Mouse (Mus musculus): ENCODE measurements around the gene Hist1h1c. TPM values are rescaled to one million over a fixed set of nuclear protein-coding genes. Genes with fewer than 3 reads are reported as not detected.
A peak's percentile ranks its signal among the peaks of the same experiment; 100 is the strongest.

Hist1h1c gene
- polyA plus RNA-seq (2015; fragmentation: Nextera tagmentation; extraction: Ambion mirVana) = 60.3 and 72.2 TPM in 2 replicates

- peak within 1 kb of the TSS; percentile 100 for H3K27ac ChIP-seq
- peak within 1 kb of the TSS; percentile 65 for H3K4me3 ChIP-seq (replicated peaks)
- peak within 1 kb of the TSS; percentile 92 for H3K9ac ChIP-seq
- WGBS (ENCODE audit: insufficient replicate concordance) = under 1% methylated on average over 38 of the region's 38 CpGs
- no peaks in the 10 kb centered on the region for H3K36me3 ChIP-seq
- peak; percentile 95 for DNase-seq
- no peaks in the 10 kb centered on the region for H3K27me3 ChIP-seq
- ATAC-seq (ENCODE audit: low read depth) = peak; percentile 79
- peaks cover 35% of the 10 kb centered on the region for H3K4me1 ChIP-seq (replicated peaks)
- H3K4me2 ChIP-seq = peak within 1 kb of the TSS; percentile 82
- no peaks in the 10 kb centered on the region for H3K9me3 ChIP-seq (replicated peaks)
Observed at GRCm38 (mm10) chr13:23738677-23739068, at the start of gene Hist1h1c. TSS of gene Hist1h1c (plus strand) at chr13:23738808.

GRCm38 (mm10) chr13:23688956-23689355 lies 49.7 kb upstream of the Hist1h1c start:
- Histone ChIP-seq H3K4me3 (replicated peaks) (no peak overlapping the region), H3K9me3 (replicated peaks) (no peaks in the 10 kb centered on the region), H3K9ac (no peak overlapping the region; the same call in 1 of the 2 replicates), H3K4me1 (replicated peaks) (peaks cover 52% of the 10 kb centered on the region), H3K4me2 (no peak overlapping the region), H3K27ac (0 out of 2 replicates have a peak overlapping the region, but pooled peaks have one; percentile 13), H3K27me3 (no peaks in the 10 kb centered on the region), H3K36me3 (0 out of 2 replicates have a peak, but pooled peaks cover 3% of the 10 kb centered on the region)
- no peak for ATAC-seq (ENCODE audit: low read depth)
- no peak for DNase-seq
- 82% methylated on average over 2 of the region's 2 CpGs for WGBS (ENCODE audit: insufficient replicate concordance)

GRCm38 (mm10) chr13:23689459-23689858 lies 49.1 kb upstream of the Hist1h1c start:
- DNase-seq = no peak
- H3K27ac ChIP-seq = no peak overlapping the region
- H3K27me3 ChIP-seq = no peaks in the 10 kb centered on the region
- ATAC-seq (ENCODE audit: low read depth) = 0 out of 2 replicates have a peak, but pooled peaks have one; percentile 9
- 21% methylated on average over 2 of the region's 2 CpGs for WGBS (ENCODE audit: insufficient replicate concordance)
- peaks cover 52% of the 10 kb centered on the region for H3K4me1 ChIP-seq (replicated peaks)
- H3K4me2 ChIP-seq = 0 out of 2 replicates have a peak overlapping the region, but pooled peaks have one; percentile 2
- no peak overlapping the region for H3K4me3 ChIP-seq (replicated peaks)
- no peaks in the 10 kb centered on the region for H3K9me3 ChIP-seq (replicated peaks)
- H3K9ac ChIP-seq = peak overlapping the region; percentile 28; the same call in 1 of the 2 replicates
- 0 out of 2 replicates have a peak, but pooled peaks cover 3% of the 10 kb centered on the region for H3K36me3 ChIP-seq

GRCm38 (mm10) chr13:23693856-23694440 lies 44.7 kb upstream of the Hist1h1c start:
- WGBS (ENCODE audit: insufficient replicate concordance) = 75% methylated on average over 6 of the region's 6 CpGs
- Histone ChIP-seq H3K9me3 (replicated peaks) (no peaks in the 10 kb centered on the region), H3K4me2 (no peak overlapping the region), H3K27ac (no peak overlapping the region), H3K4me3 (replicated peaks) (no peak overlapping the region), H3K36me3 (0 out of 2 replicates have a peak, but pooled peaks cover 3% of the 10 kb centered on the region), H3K4me1 (replicated peaks) (peaks cover 57% of the 10 kb centered on the region), H3K27me3 (no peaks in the 10 kb centered on the region), H3K9ac (no peak overlapping the region)
- no peak for ATAC-seq (ENCODE audit: low read depth)
- DNase-seq = no peak

GRCm38 (mm10) chr13:23694956-23695355 lies 43.7 kb upstream of the Hist1h1c start:
- 0 out of 2 replicates have a peak, but pooled peaks cover 3% of the 10 kb centered on the region for H3K36me3 ChIP-seq
- no peak overlapping the region; the same call in 1 of the 2 replicates for H3K9ac ChIP-seq
- no peak for DNase-seq
- no peak overlapping the region for H3K4me2 ChIP-seq
- H3K27ac ChIP-seq = no peak overlapping the region; the same call in 1 of the 2 replicates
- H3K27me3 ChIP-seq = no peaks in the 10 kb centered on the region
- H3K4me3 ChIP-seq (replicated peaks) = no peak overlapping the region
- H3K9me3 ChIP-seq (replicated peaks) = no peaks in the 10 kb centered on the region
- peaks cover 56% of the 10 kb centered on the region for H3K4me1 ChIP-seq (replicated peaks)
- WGBS (ENCODE audit: insufficient replicate concordance) = 83% methylated on average over 9 of the region's 9 CpGs
- ATAC-seq (ENCODE audit: low read depth) = no peak

DNA sequence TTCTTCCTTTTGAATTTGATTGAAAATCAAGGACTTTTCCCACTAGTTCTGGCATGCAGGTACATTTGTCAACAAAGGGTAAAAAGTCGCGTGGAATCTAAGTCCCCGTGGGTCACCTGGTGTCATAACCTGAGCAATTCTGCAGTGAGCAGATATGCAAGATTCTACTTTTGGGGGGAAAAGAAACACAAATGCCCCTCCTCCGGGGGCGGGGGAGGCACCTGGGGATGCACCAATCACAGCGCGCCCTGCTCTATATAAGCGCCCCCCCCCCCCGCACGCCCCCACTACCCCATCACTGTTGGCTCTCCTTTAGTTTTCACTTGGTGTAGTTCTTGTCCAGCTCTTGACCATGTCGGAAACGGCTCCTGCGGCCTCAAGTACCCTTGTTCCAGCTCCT lies 43.1 kb upstream of the Hist1h1c start, which contains the start of gene Hist1h1t:
Gene Hist1h1t, plus strand, starts transcription at position 301 of the 400 bp plus-strand sequence.
- H3K27ac ChIP-seq = peak within 1 kb of the TSS; percentile 100
- H3K9ac ChIP-seq = peak within 1 kb of the TSS; percentile 81
- WGBS (ENCODE audit: insufficient replicate concordance) = 56% methylated on average over 13 of the region's 13 CpGs
- DNase-seq (no peak), ATAC-seq (ENCODE audit: low read depth) (no peak)
- peak within 1 kb of the TSS; percentile 61 for H3K4me2 ChIP-seq
- 0 out of 2 replicates have a peak, but pooled peaks cover 3% of the 10 kb centered on the region for H3K36me3 ChIP-seq
- no peaks in the 10 kb centered on the region for H3K9me3 ChIP-seq (replicated peaks)
- peaks cover 55% of the 10 kb centered on the region for H3K4me1 ChIP-seq (replicated peaks)
- peak within 1 kb of the TSS; percentile 40 for H3K4me3 ChIP-seq (replicated peaks)
- H3K27me3 ChIP-seq = no peaks in the 10 kb centered on the region

- peaks cover 55% of the 10 kb centered on the region for H3K4me1 ChIP-seq (replicated peaks)
- 43% methylated on average over 15 of the region's 15 CpGs for WGBS (ENCODE audit: insufficient replicate concordance)
- H3K27me3 ChIP-seq = no peaks in the 10 kb centered on the region
- peak overlapping the region; percentile 61 for H3K4me2 ChIP-seq
- H3K27ac ChIP-seq = peak overlapping the region; percentile 100
- 0 out of 2 replicates have a peak, but pooled peaks cover 3% of the 10 kb centered on the region for H3K36me3 ChIP-seq
- ATAC-seq (ENCODE audit: low read depth) (no peak), DNase-seq (peak; percentile 53)
- H3K4me3 ChIP-seq (replicated peaks) = peak overlapping the region; percentile 40
- no peaks in the 10 kb centered on the region for H3K9me3 ChIP-seq (replicated peaks)
- H3K9ac ChIP-seq = peak overlapping the region; percentile 81
Observed at GRCm38 (mm10) chr13:23696061-23696474, 42.5 kb upstream of the Hist1h1c start.

DNA sequence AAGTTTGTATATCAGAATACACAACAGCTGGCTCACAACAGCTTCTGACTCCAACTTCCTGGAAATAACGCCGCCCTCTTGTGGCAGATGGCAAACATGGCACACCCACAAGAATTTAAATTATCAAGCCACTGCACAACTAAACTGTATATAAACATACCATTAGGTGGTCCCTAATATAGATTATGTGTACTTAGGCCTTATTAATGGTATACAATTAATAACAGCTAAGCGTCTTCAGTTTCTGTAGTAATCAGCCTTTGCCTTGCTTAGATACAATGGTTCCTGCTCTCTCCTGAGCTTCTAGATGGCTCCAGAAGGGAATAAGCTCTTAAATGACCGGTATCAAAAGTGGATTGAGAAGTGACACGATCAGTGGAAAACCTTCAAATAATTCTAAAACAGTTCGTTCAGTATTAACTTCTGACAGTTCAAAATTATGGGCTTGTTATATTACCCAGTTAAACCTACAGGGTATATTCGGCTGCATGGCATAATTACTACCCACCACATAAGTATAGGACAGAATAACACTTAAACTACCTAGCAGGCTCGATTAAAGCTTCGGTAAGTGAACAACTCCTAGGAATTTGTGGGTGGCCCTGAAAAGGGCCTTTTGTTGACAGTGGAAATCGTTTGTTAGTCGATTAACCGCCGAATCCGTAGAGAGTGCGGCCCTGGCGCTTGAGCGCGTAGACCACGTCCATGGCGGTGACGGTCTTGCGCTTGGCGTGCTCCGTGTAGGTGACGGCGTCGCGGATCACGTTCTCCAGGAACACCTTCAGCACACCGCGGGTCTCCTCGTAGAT lies 40.9 kb upstream of the Hist1h1c start:
- DNase-seq (peak; percentile 65), ATAC-seq (ENCODE audit: low read depth) (peak; percentile 68)
- H3K27ac ChIP-seq = peak overlapping the region; percentile 100
- 0 out of 2 replicates have a peak, but pooled peaks cover 3% of the 10 kb centered on the region for H3K36me3 ChIP-seq
- H3K4me1 ChIP-seq (replicated peaks) = peaks cover 56% of the 10 kb centered on the region
- H3K4me3 ChIP-seq (replicated peaks) = peak overlapping the region; percentile 59
- peak overlapping the region; percentile 81 for H3K9ac ChIP-seq
- H3K9me3 ChIP-seq (replicated peaks) = no peaks in the 10 kb centered on the region
- WGBS (ENCODE audit: insufficient replicate concordance) = under 1% methylated on average over 24 of the region's 32 CpGs
- peak overlapping the region; percentile 67 for H3K4me2 ChIP-seq
- no peaks in the 10 kb centered on the region for H3K27me3 ChIP-seq

DNA sequence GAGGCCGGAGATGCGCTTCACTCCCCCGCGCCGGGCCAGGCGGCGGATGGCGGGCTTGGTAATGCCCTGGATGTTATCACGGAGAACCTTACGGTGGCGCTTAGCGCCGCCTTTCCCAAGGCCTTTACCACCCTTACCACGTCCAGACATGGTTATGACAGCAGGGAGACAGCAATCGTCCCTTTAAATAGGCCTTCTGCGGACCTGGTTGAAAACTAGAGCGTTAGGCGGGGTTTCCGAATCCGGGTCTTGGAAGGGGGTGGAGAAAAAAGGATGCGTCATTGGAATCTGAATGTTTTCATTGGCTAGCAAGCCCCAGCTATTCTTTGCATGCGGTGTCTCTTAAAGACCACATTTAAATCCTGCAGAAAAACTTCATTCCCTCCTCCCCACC lies 40.3 kb upstream of the Hist1h1c start, which contains the start of gene Hist1h4c:
Gene Hist1h4c, minus strand, starts transcription at position 155 of the 394 bp plus-strand sequence.
- WGBS (ENCODE audit: insufficient replicate concordance) = 0% methylated on average over 22 of the region's 22 CpGs

DNA sequence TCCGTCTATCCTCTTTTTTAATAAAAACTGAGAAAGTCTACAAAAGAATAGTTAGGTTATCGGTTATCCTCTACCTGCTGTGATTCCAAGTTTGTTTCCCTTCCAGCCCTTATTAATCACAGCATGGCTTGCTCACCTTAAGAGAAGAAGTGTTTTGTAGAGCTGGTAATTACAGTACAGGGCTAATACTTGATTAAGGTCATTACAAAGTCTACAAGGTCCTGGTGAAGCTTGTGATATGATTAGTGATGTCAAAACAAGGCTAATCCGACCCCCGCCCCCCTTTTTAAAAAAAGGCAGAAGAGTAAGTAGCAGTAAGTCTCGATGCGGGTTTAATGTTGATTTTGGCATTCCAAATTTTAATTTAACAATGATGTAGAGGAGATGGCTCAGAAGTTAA lies 39.6 kb upstream of the Hist1h1c start:
- H3K4me2 ChIP-seq = peak overlapping the region; percentile 67
- H3K27me3 ChIP-seq = no peaks in the 10 kb centered on the region
- DNase-seq (no peak), ATAC-seq (ENCODE audit: low read depth) (no peak)
- peak overlapping the region; percentile 12; the same call in 1 of the 2 replicates for H3K4me3 ChIP-seq (replicated peaks)
- H3K27ac ChIP-seq = peak overlapping the region; percentile 100
- 66% methylated on average over 6 of the region's 6 CpGs for WGBS (ENCODE audit: insufficient replicate concordance)
- no peaks in the 10 kb centered on the region for H3K9me3 ChIP-seq (replicated peaks)
- H3K9ac ChIP-seq = peak overlapping the region; percentile 65
- no peaks in the 10 kb centered on the region for H3K36me3 ChIP-seq
- peaks cover 60% of the 10 kb centered on the region for H3K4me1 ChIP-seq (replicated peaks)

More for the DNA sequence above, 40.3 kb upstream of the Hist1h1c start, which contains the start of gene Hist1h4c:
- Histone ChIP-seq H3K4me2 (peak within 1 kb of the TSS; percentile 67), H3K36me3 (0 out of 2 replicates have a peak, but pooled peaks cover 3% of the 10 kb centered on the region), H3K27me3 (no peaks in the 10 kb centered on the region), H3K9ac (peak within 1 kb of the TSS; percentile 81), H3K9me3 (replicated peaks) (no peaks in the 10 kb centered on the region), H3K4me1 (replicated peaks) (peaks cover 60% of the 10 kb centered on the region), H3K4me3 (replicated peaks) (peak within 1 kb of the TSS; percentile 59), H3K27ac (peak within 1 kb of the TSS; percentile 100)
- ATAC-seq (ENCODE audit: low read depth) (peak; percentile 92), DNase-seq (peak; percentile 97)

DNA sequence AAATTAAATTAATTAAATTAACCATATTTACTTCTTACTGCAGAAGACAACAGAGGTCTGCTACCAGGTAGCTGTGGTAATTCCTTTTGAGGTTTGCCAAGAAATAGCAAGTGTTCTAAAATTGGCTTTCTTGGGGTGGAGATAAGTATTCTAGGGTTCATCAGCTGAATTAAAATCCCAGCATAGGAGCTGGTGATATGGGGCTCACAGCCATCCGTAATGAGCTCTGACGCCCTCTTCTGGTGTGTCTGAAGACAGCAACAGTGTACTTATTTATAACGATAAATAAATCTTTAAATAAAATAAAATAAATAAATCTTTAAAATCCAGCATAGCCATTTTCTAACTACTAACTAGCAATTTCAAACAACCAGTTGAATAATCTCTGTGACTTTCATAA lies 38.8 kb upstream of the Hist1h1c start:
- no peaks in the 10 kb centered on the region for H3K9me3 ChIP-seq (replicated peaks)
- no peak overlapping the region for H3K4me3 ChIP-seq (replicated peaks)
- ATAC-seq (ENCODE audit: low read depth) (no peak), DNase-seq (no peak)
- no peaks in the 10 kb centered on the region for H3K27me3 ChIP-seq
- peak overlapping the region; percentile 53; the same call in 1 of the 2 replicates for H3K27ac ChIP-seq
- 0 out of 2 replicates have a peak overlapping the region, but pooled peaks have one; percentile 26 for H3K9ac ChIP-seq
- peaks cover 58% of the 10 kb centered on the region for H3K4me1 ChIP-seq (replicated peaks)
- H3K4me2 ChIP-seq = no peak overlapping the region
- 51% methylated on average over 3 of the region's 3 CpGs for WGBS (ENCODE audit: insufficient replicate concordance)
- no peaks in the 10 kb centered on the region for H3K36me3 ChIP-seq
